Mouse (Mus musculus): ENCODE measurements around the gene Ppp2r5c. TPM values are rescaled to one million over a fixed set of nuclear protein-coding genes. Genes with fewer than 3 reads are reported as not detected.

Ppp2r5c gene
- polyA plus RNA-seq, 1 experiment from 2014 or later, result 138 TPM

- H3K27ac ChIP-seq (ENCODE audit: low read depth, low read length), result no peak overlapping the region
- H3K9ac ChIP-seq (ENCODE audit: low read length), result no peak overlapping the region
- no peak overlapping the region for H3K4me2 ChIP-seq (ENCODE audit: low read length)
- H3K36me3 ChIP-seq (ENCODE audit: control insufficient read depth, insufficient read depth, low read length), result peaks cover 9% of the 10 kb centered on the region; the same call in 1 of the 2 replicates
- no peak for ATAC-seq
- no peaks in the 10 kb centered on the region for H3K9me3 ChIP-seq (replicated peaks; ENCODE audit: control insufficient read depth, low read length)
- H3K27me3 ChIP-seq (replicated peaks; ENCODE audit: control insufficient read depth, insufficient read depth, low read length), result no peaks in the 10 kb centered on the region
- no peaks in the 10 kb centered on the region for H3K4me1 ChIP-seq (ENCODE audit: control insufficient read depth, insufficient read depth, low read length)
- WGBS, result 90% methylated on average over 6 of the region's 6 CpGs
- no peak overlapping the region for H3K4me3 ChIP-seq (ENCODE audit: low read depth, low read length)
- DNase-seq (ENCODE audit: low spot score), result no peak
These were observed 85.8 kb downstream of the Ppp2r5c start for GRCm38 (mm10) chr12:110532711-110533110.

GRCm38 (mm10) chr12:110533151-110533550 is 86.2 kb downstream of the Ppp2r5c start:
- 86% methylated on average over 2 of the region's 2 CpGs for WGBS
- Histone ChIP-seq H3K27me3 (replicated peaks; ENCODE audit: control insufficient read depth, insufficient read depth, low read length) (no peaks in the 10 kb centered on the region), H3K4me2 (ENCODE audit: low read length) (no peak overlapping the region), H3K4me3 (ENCODE audit: low read depth, low read length) (no peak overlapping the region), H3K4me1 (ENCODE audit: control insufficient read depth, insufficient read depth, low read length) (no peaks in the 10 kb centered on the region), H3K9ac (ENCODE audit: low read length) (no peak overlapping the region), H3K27ac (ENCODE audit: low read depth, low read length) (no peak overlapping the region), H3K9me3 (replicated peaks; ENCODE audit: control insufficient read depth, low read length) (no peaks in the 10 kb centered on the region), H3K36me3 (ENCODE audit: control insufficient read depth, insufficient read depth, low read length) (peaks cover 6% of the 10 kb centered on the region; the same call in 1 of the 2 replicates)
- no peak for DNase-seq (ENCODE audit: low spot score)
- ATAC-seq, result no peak

GRCm38 (mm10) chr12:110533832-110534231 is 86.9 kb downstream of the Ppp2r5c start:
- WGBS, result 92% methylated on average over 3 of the region's 3 CpGs
- Histone ChIP-seq H3K27me3 (replicated peaks; ENCODE audit: control insufficient read depth, insufficient read depth, low read length) (no peaks in the 10 kb centered on the region), H3K9me3 (replicated peaks; ENCODE audit: control insufficient read depth, low read length) (no peaks in the 10 kb centered on the region), H3K4me2 (ENCODE audit: low read length) (no peak overlapping the region), H3K36me3 (ENCODE audit: control insufficient read depth, insufficient read depth, low read length) (peaks cover 8% of the 10 kb centered on the region; the same call in 1 of the 2 replicates), H3K4me3 (ENCODE audit: low read depth, low read length) (no peak overlapping the region), H3K9ac (ENCODE audit: low read length) (no peak overlapping the region), H3K27ac (ENCODE audit: low read depth, low read length) (no peak overlapping the region), H3K4me1 (ENCODE audit: control insufficient read depth, insufficient read depth, low read length) (no peaks in the 10 kb centered on the region)
- ATAC-seq, result no peak
- DNase-seq (ENCODE audit: low spot score), result no peak

GRCm38 (mm10) chr12:110535361-110535760 is 88.4 kb downstream of the Ppp2r5c start:
- Histone ChIP-seq H3K4me3 (ENCODE audit: low read depth, low read length) (no peak overlapping the region), H3K4me1 (ENCODE audit: control insufficient read depth, insufficient read depth, low read length) (no peaks in the 10 kb centered on the region), H3K9me3 (replicated peaks; ENCODE audit: control insufficient read depth, low read length) (no peaks in the 10 kb centered on the region), H3K27ac (ENCODE audit: low read depth, low read length) (no peak overlapping the region), H3K4me2 (ENCODE audit: low read length) (no peak overlapping the region), H3K27me3 (replicated peaks; ENCODE audit: control insufficient read depth, insufficient read depth, low read length) (no peaks in the 10 kb centered on the region), H3K36me3 (ENCODE audit: control insufficient read depth, insufficient read depth, low read length) (0 out of 2 replicates have a peak, but pooled peaks cover 2% of the 10 kb centered on the region), H3K9ac (ENCODE audit: low read length) (no peak overlapping the region)
- DNase-seq (ENCODE audit: low spot score) (no peak), ATAC-seq (no peak)
- 91% methylated on average over 5 of the region's 5 CpGs for WGBS

- 88% methylated on average over 8 of the region's 8 CpGs for WGBS
- Histone ChIP-seq H3K36me3 (ENCODE audit: control insufficient read depth, insufficient read depth, low read length) (0 out of 2 replicates have a peak, but pooled peaks cover 2% of the 10 kb centered on the region), H3K4me3 (ENCODE audit: low read depth, low read length) (no peak overlapping the region), H3K4me2 (ENCODE audit: low read length) (no peak overlapping the region), H3K27me3 (replicated peaks; ENCODE audit: control insufficient read depth, insufficient read depth, low read length) (no peaks in the 10 kb centered on the region), H3K4me1 (ENCODE audit: control insufficient read depth, insufficient read depth, low read length) (no peaks in the 10 kb centered on the region), H3K27ac (ENCODE audit: low read depth, low read length) (no peak overlapping the region), H3K9me3 (replicated peaks; ENCODE audit: control insufficient read depth, low read length) (no peaks in the 10 kb centered on the region), H3K9ac (ENCODE audit: low read length) (no peak overlapping the region)
- DNase-seq (ENCODE audit: low spot score) (peak; percentile 24), ATAC-seq (no peak)
These were observed 90.8 kb downstream of the Ppp2r5c start for GRCm38 (mm10) chr12:110537751-110538150.

GRCm38 (mm10) chr12:110539346-110539745 is 92.4 kb downstream of the Ppp2r5c start:
- Histone ChIP-seq H3K9me3 (replicated peaks; ENCODE audit: control insufficient read depth, low read length) (no peaks in the 10 kb centered on the region), H3K4me3 (ENCODE audit: low read depth, low read length) (no peak overlapping the region), H3K4me2 (ENCODE audit: low read length) (no peak overlapping the region), H3K9ac (ENCODE audit: low read length) (no peak overlapping the region), H3K4me1 (ENCODE audit: control insufficient read depth, insufficient read depth, low read length) (no peaks in the 10 kb centered on the region), H3K27me3 (replicated peaks; ENCODE audit: control insufficient read depth, insufficient read depth, low read length) (no peaks in the 10 kb centered on the region), H3K36me3 (ENCODE audit: control insufficient read depth, insufficient read depth, low read length) (0 out of 2 replicates have a peak, but pooled peaks cover 2% of the 10 kb centered on the region), H3K27ac (ENCODE audit: low read depth, low read length) (no peak overlapping the region)
- whole genome bisulfite sequencing, result 93% methylated on average over 10 of the region's 10 CpGs
- DNase-seq (ENCODE audit: low spot score) (no peak), ATAC-seq (no peak)

GRCm38 (mm10) chr12:110539798-110540197 is 92.9 kb downstream of the Ppp2r5c start:
- no peak for DNase-seq (ENCODE audit: low spot score)
- H3K9me3 ChIP-seq (replicated peaks; ENCODE audit: control insufficient read depth, low read length), result no peaks in the 10 kb centered on the region
- WGBS, result 89% methylated on average over 9 of the region's 9 CpGs
- ATAC-seq, result no peak
- H3K9ac ChIP-seq (ENCODE audit: low read length), result no peak overlapping the region
- no peaks in the 10 kb centered on the region for H3K4me1 ChIP-seq (ENCODE audit: control insufficient read depth, insufficient read depth, low read length)
- H3K4me3 ChIP-seq (ENCODE audit: low read depth, low read length), result no peak overlapping the region
- no peak overlapping the region for H3K4me2 ChIP-seq (ENCODE audit: low read length)
- H3K27ac ChIP-seq (ENCODE audit: low read depth, low read length), result no peak overlapping the region
- no peaks in the 10 kb centered on the region for H3K27me3 ChIP-seq (replicated peaks; ENCODE audit: control insufficient read depth, insufficient read depth, low read length)
- H3K36me3 ChIP-seq (ENCODE audit: control insufficient read depth, insufficient read depth, low read length), result 0 out of 2 replicates have a peak, but pooled peaks cover 2% of the 10 kb centered on the region

- ATAC-seq (no peak), DNase-seq (ENCODE audit: low spot score) (no peak)
- H3K4me1 ChIP-seq (ENCODE audit: control insufficient read depth, insufficient read depth, low read length), result no peaks in the 10 kb centered on the region
- no peak overlapping the region for H3K27ac ChIP-seq (ENCODE audit: low read depth, low read length)
- H3K9ac ChIP-seq (ENCODE audit: low read length), result no peak overlapping the region
- H3K36me3 ChIP-seq (ENCODE audit: control insufficient read depth, insufficient read depth, low read length), result 0 out of 2 replicates have a peak, but pooled peaks cover 2% of the 10 kb centered on the region
- no peak overlapping the region for H3K4me2 ChIP-seq (ENCODE audit: low read length)
- no peak overlapping the region for H3K4me3 ChIP-seq (ENCODE audit: low read depth, low read length)
- H3K27me3 ChIP-seq (replicated peaks; ENCODE audit: control insufficient read depth, insufficient read depth, low read length), result no peaks in the 10 kb centered on the region
- H3K9me3 ChIP-seq (replicated peaks; ENCODE audit: control insufficient read depth, low read length), result no peaks in the 10 kb centered on the region
- 92% methylated on average over 8 of the region's 8 CpGs for WGBS
These were observed 93.4 kb downstream of the Ppp2r5c start for GRCm38 (mm10) chr12:110540273-110540672.

- Histone ChIP-seq H3K4me2 (ENCODE audit: low read length) (no peak overlapping the region), H3K4me3 (ENCODE audit: low read depth, low read length) (no peak overlapping the region), H3K9ac (ENCODE audit: low read length) (no peak overlapping the region), H3K27me3 (replicated peaks; ENCODE audit: control insufficient read depth, insufficient read depth, low read length) (no peaks in the 10 kb centered on the region), H3K9me3 (replicated peaks; ENCODE audit: control insufficient read depth, low read length) (no peaks in the 10 kb centered on the region), H3K27ac (ENCODE audit: low read depth, low read length) (no peak overlapping the region), H3K4me1 (ENCODE audit: control insufficient read depth, insufficient read depth, low read length) (no peaks in the 10 kb centered on the region), H3K36me3 (ENCODE audit: control insufficient read depth, insufficient read depth, low read length) (peaks cover 8% of the 10 kb centered on the region)
- DNase-seq (ENCODE audit: low spot score), result peak; percentile 6
- ATAC-seq, result no peak
- WGBS, result 83% methylated on average over 8 of the region's 8 CpGs
These were observed 94.1 kb downstream of the Ppp2r5c start for GRCm38 (mm10) chr12:110541001-110541400.
